Mouse (Mus musculus) megakaryocyte, embryonic 14.5 days (primary cell): ENCODE results near the gene Kif16b. TPM values are rescaled to one million over a fixed set of nuclear protein-coding genes. Genes with fewer than 3 reads are reported as not detected.

Experiments used
- H3K27me3 ChIP-seq: replicated peaks from 2 replicates; pipeline ENCODE3; 2012; ENCODE audit warnings: inconsistent platforms
- H3K36me3 ChIP-seq: replicated peaks from 2 replicates; pipeline ENCODE3; 2012; ENCODE audit warnings: low read length, inconsistent platforms, mixed read lengths
- H3K4me1 ChIP-seq: 2 replicates; pipeline ENCODE4 v1.6.1; 2012; ENCODE audit warnings: inconsistent platforms
- H3K4me3 ChIP-seq: replicated peaks from 2 replicates; pipeline ENCODE3; 2012; ENCODE audit warnings: moderate library complexity, mild to moderate bottlenecking, inconsistent platforms
- H3K9me3 ChIP-seq: 2 replicates; pipeline ENCODE4 v1.6.1; 2012; ENCODE audit warnings: inconsistent platforms
- FLI1 ChIP-seq: IDR thresholded peaks from 2 replicates; pipeline ENCODE4 v1.6.1; 2012; ENCODE audit warnings: low read length, inconsistent platforms, mixed read lengths
- GATA1 ChIP-seq: IDR thresholded peaks from 3 replicates; pipeline ENCODE4 v1.6.1; 2012; ENCODE audit warnings: mixed read lengths, low read length, inconsistent platforms, borderline replicate concordance
- polyA plus RNA-seq: library from polyadenylated mRNA; stranded (reverse); fragments of >175 nt; gene quantifications from 2 replicates; pipeline ENCODE4 v1.2.3, GENCODE M21; 2012; ENCODE audit warnings: low replicate concordance; ENCODE audit not compliant: insufficient read depth

The Kif16b gene
- polyA plus RNA-seq, 1 experiment: 2.1 TPM

- H3K36me3 ChIP-seq: no peaks in the 10 kb centered on the region
- H3K9me3 ChIP-seq: no peaks in the 10 kb centered on the region
- H3K27me3 ChIP-seq: no peaks in the 10 kb centered on the region
- peak overlapping the region; percentile 96 for H3K4me3 ChIP-seq
- no peak for TF ChIP-seq GATA1
- no peak for TF ChIP-seq FLI1
- peaks cover 25% of the 10 kb centered on the region for H3K4me1 ChIP-seq
Observed at GRCm38 (mm10) chr2:142900120-142900861, 1.0 kb downstream of the Kif16b start.

GRCm38 (mm10) chr2:142893780-142894179 is 7.6 kb downstream of the Kif16b start:
- Histone ChIP-seq H3K4me1 (peaks cover 29% of the 10 kb centered on the region), H3K36me3 (no peaks in the 10 kb centered on the region), H3K9me3 (no peaks in the 10 kb centered on the region), H3K27me3 (no peaks in the 10 kb centered on the region), H3K4me3 (no peak overlapping the region)
- TF ChIP-seq FLI1 (no peak), GATA1 (no peak)

GRCm38 (mm10) chr2:142891283-142891682 is 10.0 kb downstream of the Kif16b start:
- no peaks in the 10 kb centered on the region for H3K27me3 ChIP-seq
- no peaks in the 10 kb centered on the region for H3K36me3 ChIP-seq
- H3K4me3 ChIP-seq: no peak overlapping the region
- H3K9me3 ChIP-seq: no peaks in the 10 kb centered on the region
- peaks cover 27% of the 10 kb centered on the region for H3K4me1 ChIP-seq
- TF ChIP-seq FLI1 (no peak), GATA1 (no peak)

GRCm38 (mm10) chr2:142884456-142884855 is 16.9 kb downstream of the Kif16b start:
- peaks cover 5% of the 10 kb centered on the region for H3K36me3 ChIP-seq
- no peaks in the 10 kb centered on the region for H3K9me3 ChIP-seq
- no peaks in the 10 kb centered on the region for H3K27me3 ChIP-seq
- peaks cover 13% of the 10 kb centered on the region for H3K4me1 ChIP-seq
- TF ChIP-seq FLI1 (no peak), GATA1 (no peak)
- no peak overlapping the region for H3K4me3 ChIP-seq

- Histone ChIP-seq H3K27me3 (no peaks in the 10 kb centered on the region), H3K9me3 (no peaks in the 10 kb centered on the region), H3K36me3 (peaks cover 5% of the 10 kb centered on the region), H3K4me3 (no peak overlapping the region), H3K4me1 (peaks cover 15% of the 10 kb centered on the region)
- TF ChIP-seq GATA1: no peak
- no peak for TF ChIP-seq FLI1
Observed at GRCm38 (mm10) chr2:142883625-142883994, 17.7 kb downstream of the Kif16b start.

- no peaks in the 10 kb centered on the region for H3K9me3 ChIP-seq
- H3K36me3 ChIP-seq: peaks cover 5% of the 10 kb centered on the region
- no peak overlapping the region for H3K4me3 ChIP-seq
- no peak for TF ChIP-seq FLI1
- TF ChIP-seq GATA1: no peak
- H3K4me1 ChIP-seq: peaks cover 16% of the 10 kb centered on the region
- no peaks in the 10 kb centered on the region for H3K27me3 ChIP-seq
Observed at GRCm38 (mm10) chr2:142882871-142883624, 18.3 kb downstream of the Kif16b start.

GRCm38 (mm10) chr2:142882466-142882865 is 18.9 kb downstream of the Kif16b start:
- no peaks in the 10 kb centered on the region for H3K27me3 ChIP-seq
- peaks cover 16% of the 10 kb centered on the region for H3K4me1 ChIP-seq
- peaks cover 5% of the 10 kb centered on the region for H3K36me3 ChIP-seq
- TF ChIP-seq GATA1 (no peak), FLI1 (no peak)
- H3K9me3 ChIP-seq: no peaks in the 10 kb centered on the region
- H3K4me3 ChIP-seq: no peak overlapping the region

- no peaks in the 10 kb centered on the region for H3K27me3 ChIP-seq
- peaks cover 16% of the 10 kb centered on the region for H3K4me1 ChIP-seq
- TF ChIP-seq GATA1 (no peak), FLI1 (no peak)
- no peaks in the 10 kb centered on the region for H3K9me3 ChIP-seq
- no peak overlapping the region for H3K4me3 ChIP-seq
- H3K36me3 ChIP-seq: peaks cover 5% of the 10 kb centered on the region
Observed at GRCm38 (mm10) chr2:142881177-142881576, 20.2 kb downstream of the Kif16b start.

- no peaks in the 10 kb centered on the region for H3K27me3 ChIP-seq
- no peak overlapping the region for H3K4me3 ChIP-seq
- H3K4me1 ChIP-seq: peaks cover 12% of the 10 kb centered on the region
- no peak for TF ChIP-seq FLI1
- TF ChIP-seq GATA1: no peak
- H3K36me3 ChIP-seq: peaks cover 1% of the 10 kb centered on the region
- H3K9me3 ChIP-seq: no peaks in the 10 kb centered on the region
Observed at GRCm38 (mm10) chr2:142879257-142879818, 22.0 kb downstream of the Kif16b start.

- Histone ChIP-seq H3K27me3 (no peaks in the 10 kb centered on the region), H3K4me3 (no peak overlapping the region), H3K9me3 (no peaks in the 10 kb centered on the region), H3K4me1 (peaks cover 10% of the 10 kb centered on the region), H3K36me3 (no peaks in the 10 kb centered on the region)
- TF ChIP-seq FLI1: no peak
- no peak for TF ChIP-seq GATA1
Observed at GRCm38 (mm10) chr2:142876636-142877035, 24.7 kb downstream of the Kif16b start.
